Mouse (Mus musculus) spleen, postnatal 14 days (tissue): ENCODE measurements around the gene Wfdc10.
A peak's percentile ranks its signal among the peaks of the same experiment; 100 is the strongest.
"Not testable (repeated sequence)": the region's sequence is repeated elsewhere in the genome, so short reads cannot be mapped to it uniquely, and the experiment has no call there.

Experiments
- DNase-seq, 2 experiments: peaks; one replicate each; pipeline ENCODE4 v3.0.0; 2021 to 2022; ENCODE audit warnings: low spot score in 2 of 2

The Wfdc10 gene

GRCm38 (mm10) chr2:164655858-164656257, at the start of gene Wfdc10:
Gene Wfdc10, plus strand, starts transcription at chr2:164656046.
- peak; percentile 17 to 44 for DNase-seq

GRCm38 (mm10) chr2:164608781-164609180, 47.1 kb upstream of the Wfdc10 start:
- DNase-seq = no peak

- not testable (repeated sequence) for DNase-seq
Measured at GRCm38 (mm10) chr2:164613471-164613870, 42.4 kb upstream of the Wfdc10 start, which contains the start of the genes Wfdc6b and Wfdc8. Gene Wfdc6b, plus strand, starts transcription at chr2:164613522. Gene Wfdc8, minus strand, starts transcription at chr2:164613626.

GRCm38 (mm10) chr2:164615386-164615785, 40.5 kb upstream of the Wfdc10 start:
- no peak for DNase-seq

- no peak for DNase-seq
Measured at GRCm38 (mm10) chr2:164619050-164619449, 36.8 kb upstream of the Wfdc10 start.

GRCm38 (mm10) chr2:164621775-164622174, 34.1 kb upstream of the Wfdc10 start:
- DNase-seq = no peak

GRCm38 (mm10) chr2:164635266-164635665, 20.6 kb upstream of the Wfdc10 start:
- no peak for DNase-seq

GRCm38 (mm10) chr2:164638696-164639095, 17.1 kb upstream of the Wfdc10 start, which contains the start of gene Wfdc16:
Gene Wfdc16, minus strand, starts transcription at chr2:164638796.
- DNase-seq = no peak

GRCm38 (mm10) chr2:164641129-164641528, 14.7 kb upstream of the Wfdc10 start:
- DNase-seq = no peak

GRCm38 (mm10) chr2:164641881-164642673, 13.8 kb upstream of the Wfdc10 start:
- no peak for DNase-seq

GRCm38 (mm10) chr2:164656483-164656882, 637 bp downstream of the Wfdc10 start, which contains the start of gene Wfdc9:
Gene Wfdc9, minus strand, starts transcription at chr2:164656583.
- DNase-seq = no peak

GRCm38 (mm10) chr2:164664851-164665250, 9.0 kb downstream of the Wfdc10 start:
- no peak for DNase-seq

- no peak for DNase-seq
Measured at GRCm38 (mm10) chr2:164670261-164670660, 14.4 kb downstream of the Wfdc10 start.

- no peak for DNase-seq
Measured at GRCm38 (mm10) chr2:164670938-164671337, 15.1 kb downstream of the Wfdc10 start.

GRCm38 (mm10) chr2:164673987-164674386, 18.1 kb downstream of the Wfdc10 start, which contains the start of gene Wfdc11:
Gene Wfdc11, minus strand, starts transcription at chr2:164674087.
- DNase-seq = no peak

GRCm38 (mm10) chr2:164676103-164676502, 20.3 kb downstream of the Wfdc10 start:
- no peak for DNase-seq

- DNase-seq = no peak
Measured at GRCm38 (mm10) chr2:164676916-164677685, 21.3 kb downstream of the Wfdc10 start.

- DNase-seq = peak; percentile 53 to 69
Measured at GRCm38 (mm10) chr2:164678848-164679625, 23.2 kb downstream of the Wfdc10 start.

- no peak for DNase-seq
Measured at GRCm38 (mm10) chr2:164679906-164680305, 24.1 kb downstream of the Wfdc10 start.

- DNase-seq = no peak
Measured at GRCm38 (mm10) chr2:164684807-164685206, 29.0 kb downstream of the Wfdc10 start, which contains the start of gene Wfdc13. Gene Wfdc13, plus strand, starts transcription at chr2:164685107.

GRCm38 (mm10) chr2:164698201-164698600, 42.4 kb downstream of the Wfdc10 start, which contains the start of gene Spint4:
Gene Spint4, plus strand, starts transcription at chr2:164698501.
- no peak for DNase-seq
